Mouse (Mus musculus) thymus, adult 2 months (tissue): ENCODE results near the gene Ccdc71. TPM values are rescaled to one million over a fixed set of nuclear protein-coding genes. Genes with fewer than 3 reads are reported as not detected.

Experiments used
- DNase-seq: peaks from one replicate; pipeline ENCODE4 v3.0.0; 2021
- H3K27ac ChIP-seq: fragments of 200-500 bp; 2 replicates; pipeline ENCODE4 v1.5.1; 2012; ENCODE audit warnings: low read length, control low read depth; ENCODE audit not compliant: control insufficient read depth, insufficient read depth
- H3K27me3 ChIP-seq: fragments of 200-500 bp; 2 replicates; pipeline ENCODE4 v1.6.1; 2012; ENCODE audit warnings: mild to moderate bottlenecking, low read length, moderate library complexity, mixed read lengths; ENCODE audit not compliant: control insufficient read depth, insufficient read depth
- H3K36me3 ChIP-seq: fragments of 200-500 bp; 2 replicates; pipeline ENCODE4 v1.6.1; 2012; ENCODE audit warnings: mild to moderate bottlenecking, low read length, moderate library complexity; ENCODE audit not compliant: control insufficient read depth, insufficient read depth
- H3K4me1 ChIP-seq: fragments of 200-500 bp; replicated peaks from 2 replicates; pipeline ENCODE4 v1.6.1; 2012; ENCODE audit warnings: low read length; ENCODE audit not compliant: control insufficient read depth, insufficient read depth
- H3K4me3 ChIP-seq: fragments of 200-500 bp; 2 replicates; pipeline ENCODE4 v1.5.1; 2012; ENCODE audit warnings: mild to moderate bottlenecking, low read length, control low read depth, moderate library complexity; ENCODE audit not compliant: control insufficient read depth, insufficient read depth
- CTCF ChIP-seq: fragments of 200-500 bp; IDR thresholded peaks from 2 replicates; pipeline ENCODE4 v1.5.1; 2012; ENCODE audit warnings: mild to moderate bottlenecking, control low read depth, low read length, moderate library complexity, borderline replicate concordance; ENCODE audit not compliant: control insufficient read depth, poor library complexity, insufficient read depth; ENCODE audit errors: extremely low read depth
- POLR2A ChIP-seq: fragments of 200-500 bp; IDR thresholded peaks from 2 replicates; pipeline ENCODE4 v1.6.1; 2012; ENCODE audit warnings: mild to moderate bottlenecking, low read length, control low read depth, moderate library complexity; ENCODE audit not compliant: control insufficient read depth, poor library complexity, insufficient read depth; ENCODE audit errors: extremely low read depth
- WGBS: fragments of 180-500 bp; shearing (Covaris S2); methylation state at CpG from one replicate; pipeline ENCODE4 v1.1.7; 2018; 5-methylcytosine and 5-hydroxymethylcytosine counted together
- polyA plus RNA-seq: library from polyadenylated mRNA; depleted of rRNA; stranded (reverse); fragments of >200 nt; gene quantifications from 2 replicates; pipeline ENCODE4 v1.2.3, GENCODE M21; 2012

Ccdc71 gene
- polyA plus RNA-seq, 1 experiment, result 39.6 TPM

DNA sequence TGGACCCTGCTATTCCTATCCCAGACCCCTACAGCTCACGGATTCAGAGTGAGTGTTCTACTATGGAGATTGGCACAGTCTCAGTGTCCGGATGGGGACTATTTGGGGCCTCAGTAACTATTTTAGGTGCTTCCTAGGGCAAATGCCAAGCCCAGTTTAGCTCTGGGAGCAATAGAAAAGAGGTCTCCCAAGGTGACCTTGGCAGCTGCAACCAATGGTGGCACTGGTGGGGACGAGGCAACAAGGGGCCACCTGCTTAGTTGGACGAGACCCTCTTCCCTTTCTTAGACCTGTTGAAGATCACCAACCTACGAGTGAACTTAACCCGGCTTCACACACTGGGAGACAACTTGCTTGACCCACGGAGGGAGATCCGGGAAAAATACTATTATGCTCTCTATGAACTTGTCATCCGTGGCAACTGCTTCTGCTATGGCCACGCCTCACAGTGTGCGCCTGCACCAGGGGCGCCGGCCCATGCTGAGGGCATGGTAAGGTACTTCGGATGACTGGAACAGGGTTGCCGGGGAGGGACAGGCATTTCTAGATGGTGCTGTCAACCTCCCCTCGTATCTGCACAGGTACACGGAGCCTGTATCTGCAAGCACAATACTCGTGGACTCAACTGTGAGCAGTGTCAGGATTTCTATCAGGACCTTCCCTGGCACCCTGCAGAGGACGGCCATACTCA, 21.3 kb downstream of the Ccdc71 start:
- no peaks in the 10 kb centered on the region for H3K36me3 ChIP-seq
- no peak for TF ChIP-seq POLR2A
- no peak for TF ChIP-seq CTCF
- H3K27ac ChIP-seq, result no peak overlapping the region
- no peaks in the 10 kb centered on the region for H3K27me3 ChIP-seq
- H3K4me3 ChIP-seq, result no peak overlapping the region
- peaks cover 11% of the 10 kb centered on the region for H3K4me1 ChIP-seq
- WGBS, result 93% methylated on average over 19 of the region's 19 CpGs
- DNase-seq, result no peak

DNA sequence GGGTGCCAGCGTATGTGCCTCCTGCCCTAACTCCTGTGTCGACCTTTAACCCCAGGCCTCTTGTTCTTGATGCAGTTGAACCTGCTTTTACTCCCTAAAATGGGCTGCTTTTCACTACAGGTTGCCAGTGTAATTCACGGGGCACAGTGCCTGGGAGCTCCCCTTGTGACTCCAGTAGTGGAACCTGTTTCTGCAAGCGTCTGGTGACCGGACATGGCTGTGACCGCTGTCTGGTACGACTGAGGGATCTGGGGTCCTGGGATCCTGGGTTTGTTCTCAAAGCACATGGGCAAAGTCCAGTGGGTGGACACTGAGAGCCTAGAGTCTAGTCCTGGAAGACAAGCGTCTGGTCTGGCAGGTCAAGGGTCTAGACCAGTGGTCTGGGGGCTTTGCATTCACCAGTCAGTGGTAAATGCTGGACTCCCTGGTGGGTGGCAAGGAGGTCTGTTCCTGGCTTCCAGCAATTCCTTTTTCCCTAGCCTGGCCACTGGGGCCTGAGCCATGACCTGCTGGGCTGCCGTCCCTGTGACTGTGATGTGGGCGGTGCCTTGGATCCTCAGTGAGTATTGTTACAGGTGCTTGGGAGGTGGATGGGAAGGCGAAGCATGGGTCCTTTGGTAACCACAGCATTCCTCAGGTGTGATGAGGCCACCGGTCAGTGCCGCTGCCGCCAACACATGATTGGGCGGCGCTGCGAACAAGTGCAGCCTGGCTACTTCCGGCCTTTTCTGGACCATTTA, 22.9 kb downstream of the Ccdc71 start:
- no peak for TF ChIP-seq POLR2A
- TF ChIP-seq CTCF, result no peak
- Histone ChIP-seq H3K27me3 (no peaks in the 10 kb centered on the region), H3K4me1 (peaks cover 11% of the 10 kb centered on the region), H3K4me3 (no peak overlapping the region), H3K27ac (no peak overlapping the region), H3K36me3 (no peaks in the 10 kb centered on the region)
- no peak for DNase-seq
- 97% methylated on average over 18 of the region's 18 CpGs for WGBS

DNA sequence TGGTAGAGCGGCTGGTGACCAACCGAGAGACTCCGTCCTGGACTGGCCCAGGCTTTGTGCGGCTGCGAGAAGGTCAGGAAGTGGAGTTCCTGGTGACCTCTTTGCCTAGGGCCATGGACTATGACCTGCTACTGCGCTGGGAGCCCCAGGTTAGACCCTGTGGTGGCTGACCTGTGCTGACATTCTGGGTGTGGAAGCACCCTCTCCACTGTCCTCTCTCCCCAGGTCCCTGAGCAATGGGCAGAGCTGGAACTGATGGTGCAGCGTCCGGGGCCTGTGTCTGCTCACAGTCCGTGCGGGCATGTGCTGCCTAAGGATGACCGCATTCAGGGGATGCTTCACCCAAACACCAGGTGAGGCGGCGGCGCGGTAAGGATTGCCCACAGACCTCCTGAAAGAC, 23.7 kb downstream of the Ccdc71 start:
- Histone ChIP-seq H3K36me3 (no peaks in the 10 kb centered on the region), H3K4me3 (no peak overlapping the region), H3K27me3 (no peaks in the 10 kb centered on the region), H3K4me1 (peaks cover 8% of the 10 kb centered on the region), H3K27ac (no peak overlapping the region)
- no peak for TF ChIP-seq CTCF
- no peak for TF ChIP-seq POLR2A
- DNase-seq, result no peak
- 97% methylated on average over 15 of the region's 15 CpGs for WGBS

DNA sequence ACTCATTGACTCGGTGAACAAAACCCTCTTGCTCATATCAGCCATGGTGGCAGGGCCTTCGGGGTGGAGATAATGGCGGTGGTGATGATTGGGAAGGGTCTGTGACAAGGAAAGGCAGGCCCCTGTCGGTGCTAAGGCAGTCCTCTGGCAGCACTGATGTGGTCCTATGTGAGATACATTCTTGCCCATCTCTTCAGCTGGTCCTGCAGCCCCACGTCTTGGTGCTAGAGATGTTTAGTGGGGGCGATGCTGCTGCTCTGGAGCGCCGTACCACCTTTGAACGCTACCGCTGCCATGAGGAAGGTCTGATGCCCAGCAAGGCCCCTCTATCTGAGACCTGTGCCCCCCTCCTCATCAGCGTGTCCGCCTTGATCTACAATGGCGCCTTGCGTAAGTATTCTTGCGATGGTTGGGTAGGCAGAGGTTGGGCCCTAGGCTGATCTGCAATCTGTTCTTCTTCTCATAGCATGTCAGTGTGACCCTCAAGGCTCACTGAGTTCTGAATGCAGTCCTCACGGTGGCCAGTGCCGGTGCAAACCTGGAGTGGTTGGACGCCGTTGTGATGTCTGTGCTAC, 25.1 kb downstream of the Ccdc71 start:
- TF ChIP-seq CTCF, result no peak
- TF ChIP-seq POLR2A, result no peak
- Histone ChIP-seq H3K4me1 (peaks cover 13% of the 10 kb centered on the region), H3K36me3 (no peaks in the 10 kb centered on the region), H3K4me3 (no peak overlapping the region), H3K27me3 (no peaks in the 10 kb centered on the region), H3K27ac (no peak overlapping the region)
- WGBS, result 97% methylated on average over 19 of the region's 19 CpGs
- no peak for DNase-seq

DNA sequence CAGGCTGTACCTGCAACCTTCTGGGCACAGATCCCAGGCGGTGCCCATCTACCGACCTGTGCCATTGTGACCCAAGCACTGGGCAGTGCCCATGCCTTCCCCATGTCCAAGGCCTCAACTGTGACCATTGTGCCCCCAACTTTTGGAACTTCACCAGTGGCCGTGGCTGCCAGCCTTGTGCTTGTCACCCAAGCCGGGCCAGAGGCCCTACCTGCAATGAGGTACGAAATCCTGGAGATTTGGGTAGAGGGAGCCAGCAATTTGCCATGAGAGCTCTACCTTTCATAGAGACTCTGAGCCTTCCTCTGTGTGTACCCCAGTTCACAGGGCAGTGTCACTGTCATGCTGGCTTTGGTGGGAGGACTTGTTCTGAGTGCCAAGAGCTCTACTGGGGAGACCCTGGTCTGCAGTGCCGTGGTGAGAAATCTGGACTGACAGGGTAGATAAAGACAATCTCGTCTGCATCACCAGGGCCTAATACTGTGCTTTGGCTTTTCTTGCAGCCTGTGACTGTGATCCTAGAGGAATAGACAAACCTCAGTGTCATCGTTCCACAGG, 26.7 kb downstream of the Ccdc71 start:
- H3K36me3 ChIP-seq, result no peaks in the 10 kb centered on the region
- WGBS, result 95% methylated on average over 8 of the region's 8 CpGs
- DNase-seq, result no peak
- H3K4me1 ChIP-seq, result peaks cover 23% of the 10 kb centered on the region
- no peak overlapping the region for H3K27ac ChIP-seq
- no peaks in the 10 kb centered on the region for H3K27me3 ChIP-seq
- H3K4me3 ChIP-seq, result no peak overlapping the region
- no peak for TF ChIP-seq POLR2A

DNA sequence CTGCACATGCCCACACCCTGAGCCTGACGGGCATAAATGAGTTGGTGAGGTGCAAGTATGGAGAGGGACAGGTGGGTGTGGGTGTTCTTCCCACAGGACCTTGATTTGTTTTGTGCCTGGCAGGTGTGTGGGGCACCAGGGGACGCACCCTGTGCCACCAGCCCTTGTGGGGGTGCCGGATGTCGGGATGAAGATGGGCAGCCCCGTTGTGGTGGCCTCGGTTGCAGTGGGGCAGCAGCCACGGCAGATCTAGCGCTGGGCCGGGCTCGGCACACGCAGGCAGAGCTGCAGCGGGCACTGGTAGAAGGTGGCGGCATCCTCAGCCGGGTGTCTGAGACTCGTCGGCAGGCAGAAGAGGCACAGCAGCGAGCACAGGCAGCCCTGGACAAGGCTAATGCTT, 28.1 kb downstream of the Ccdc71 start:
- H3K27ac ChIP-seq, result no peak overlapping the region
- TF ChIP-seq POLR2A, result no peak
- TF ChIP-seq CTCF, result no peak
- peaks cover 9% of the 10 kb centered on the region for H3K36me3 ChIP-seq
- no peak overlapping the region for H3K4me3 ChIP-seq
- peaks cover 28% of the 10 kb centered on the region for H3K4me1 ChIP-seq
- no peak for DNase-seq
- H3K27me3 ChIP-seq, result no peaks in the 10 kb centered on the region
- 97% methylated on average over 17 of the region's 17 CpGs for WGBS
